11 mouse cellular contexts compared by ENCODE assay signal in genomic region chr11:21024521-21024920, GRCm38 (mm10).
DNase-seq lines count a peak whose midpoint lies in the region.
"Had no signal": no experiment of that assay in that cellular context is flagged by ENCODE, and none has a peak within 500 bp of the region (broad histone marks: within the 10 kb centered on the region; RNA-seq: fewer than 3 reads in every experiment).

No protein-coding gene starts in this region.

- peak; percentile 37 for DNase-seq in heart, adult 8-10 months (ENCODE audit: low spot score)
- no peak for DNase-seq in heart, adult 9 months (ENCODE audit: low spot score in 2 of 2)
- peak; percentile 48 for DNase-seq in lung, postnatal 36 days
- no peak for DNase-seq in lung, postnatal 14 days
- DNase-seq in large intestine, adult 2 months (ENCODE audit: low read depth, low spot score) = peak; percentile 58
- DNase-seq in adrenal gland, adult (ENCODE audit: inconsistent age in 2 of 2, low spot score in 1 of 2) = no peak
- DNase-seq in cerebellum, adult 9-11 months = no peak
- DNase-seq: cerebellum, adult 18-20 months; liver, embryonic 13.5 days; retina, postnatal 1 day; thymus, postnatal 14 days had no signal

- 9% methylated on average over 2 of the region's 2 CpGs for WGBS in large intestine, adult 2 months

Comparison
In these comparisons a context has a peak if more than half of its experiments do, and no peak if none do; other contexts are left out.
1. DNase-seq: peak in heart, adult 8-10 months (single experiment), lung, postnatal 36 days (single experiment) and large intestine, adult 2 months (single experiment); none in heart, adult 9 months (0 of 2), lung, postnatal 14 days (single experiment), adrenal gland, adult (0 of 2) and cerebellum, adult 9-11 months (single experiment).